ENCODE assay signal across 13 mouse cellular contexts in genomic region chr6:138582506-138583000, GRCm38 (mm10). TPM values are rescaled to one million over a fixed set of nuclear protein-coding genes. Genes with fewer than 3 reads are reported as not detected.
"Had no signal": no experiment of that assay in that cellular context is flagged by ENCODE, and none has a peak within 500 bp of the region (broad histone marks: within the 10 kb centered on the region; RNA-seq: fewer than 3 reads in every experiment).

No protein-coding gene starts in this region.

- H3K9me3 ChIP-seq: limb, embryonic 10.5 days; liver, embryonic 15.5 days; midbrain, embryonic 12.5 days had no signal

- H3K9ac ChIP-seq: liver, embryonic 15.5 days; midbrain, embryonic 12.5 days had no signal

- H3K4me1 ChIP-seq: liver, embryonic 15.5 days had no signal

- H3K4me3 ChIP-seq: left cerebral cortex, adult 2 months; limb, embryonic 10.5 days; liver, embryonic 15.5 days; midbrain, embryonic 12.5 days had no signal

- DNase-seq: kidney, adult 8-10 months; kidney, postnatal 25 days; lung, adult 2 months; lung, postnatal 36 days; thymus, postnatal 4 days had no signal

- H3K27ac ChIP-seq: left cerebral cortex, adult 2 months; limb, embryonic 10.5 days; liver, embryonic 15.5 days; stomach, postnatal 0 days had no signal

- H3K36me3 ChIP-seq: limb, embryonic 10.5 days; liver, embryonic 15.5 days; midbrain, embryonic 12.5 days had no signal

- H3K27me3 ChIP-seq: liver, embryonic 15.5 days had no signal

- ATAC-seq: lung, postnatal 0 days had no signal

- H3K4me2 ChIP-seq: liver, embryonic 11.5 days; liver, embryonic 15.5 days had no signal

RNA-seq across cellular contexts. Expression of gene Lmo3, which starts 0.8 kb away (rescaled TPM):
- total RNA-seq: megakaryocyte, adult 5-6 weeks had no signal
